Mouse (Mus musculus) CD8-positive naive resting alpha-beta T cell, adult 2 months (primary cell): ENCODE measurements around the gene Epas1.

Experiments used
- DNase-seq, 2 experiments: peaks; one replicate each; pipeline ENCODE4 v3.0.0; 2022; ENCODE audit warnings: low read depth in 2 of 2, low spot score in 2 of 2

The Epas1 gene

DNA sequence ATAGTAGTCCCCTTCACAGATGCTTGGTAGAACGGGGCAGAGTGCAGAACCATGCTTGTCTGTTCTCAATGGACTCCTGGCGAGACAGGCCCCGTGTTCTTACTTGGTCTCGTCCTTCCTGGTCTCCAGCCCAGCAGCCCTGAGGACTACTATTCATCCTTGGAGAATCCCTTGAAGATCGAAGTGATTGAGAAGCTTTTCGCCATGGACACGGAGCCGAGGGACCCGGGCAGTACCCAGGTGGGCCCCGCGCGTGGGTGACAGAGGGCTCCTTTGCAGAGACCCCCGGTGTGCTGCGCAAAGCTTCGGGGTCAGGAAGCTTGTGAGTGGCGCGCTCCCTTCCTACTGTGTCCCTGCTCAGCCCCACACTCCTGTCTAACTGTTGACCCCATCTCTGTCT lies 72.9 kb downstream of the Epas1 start:
- no peak for DNase-seq

DNA sequence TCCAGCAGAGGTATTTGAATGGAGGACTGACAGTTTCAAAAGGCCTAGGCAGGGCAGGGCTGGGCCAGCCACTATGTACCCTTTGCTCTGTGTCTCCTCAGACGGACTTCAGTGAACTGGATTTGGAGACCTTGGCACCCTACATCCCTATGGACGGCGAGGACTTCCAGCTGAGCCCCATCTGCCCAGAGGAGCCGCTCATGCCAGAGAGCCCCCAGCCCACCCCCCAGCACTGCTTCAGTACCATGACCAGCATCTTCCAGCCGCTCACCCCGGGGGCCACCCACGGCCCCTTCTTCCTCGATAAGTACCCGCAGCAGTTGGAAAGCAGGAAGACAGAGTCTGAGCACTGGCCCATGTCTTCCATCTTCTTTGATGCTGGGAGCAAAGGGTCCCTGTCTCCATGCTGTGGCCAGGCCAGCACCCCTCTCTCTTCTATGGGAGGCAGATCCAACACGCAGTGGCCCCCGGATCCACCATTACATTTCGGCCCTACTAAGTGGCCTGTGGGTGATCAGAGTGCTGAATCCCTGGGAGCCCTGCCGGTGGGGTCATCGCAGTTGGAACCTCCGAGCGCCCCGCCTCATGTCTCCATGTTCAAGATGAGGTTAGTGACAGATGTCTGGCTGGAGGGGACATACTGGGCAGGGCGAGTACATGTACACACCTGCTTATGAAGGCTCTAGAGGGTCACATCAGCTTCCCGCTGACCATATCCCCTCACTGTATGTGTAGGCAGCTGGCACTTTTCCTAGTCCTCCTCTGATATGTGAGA lies 74.1 kb downstream of the Epas1 start:
- no peak for DNase-seq

DNA sequence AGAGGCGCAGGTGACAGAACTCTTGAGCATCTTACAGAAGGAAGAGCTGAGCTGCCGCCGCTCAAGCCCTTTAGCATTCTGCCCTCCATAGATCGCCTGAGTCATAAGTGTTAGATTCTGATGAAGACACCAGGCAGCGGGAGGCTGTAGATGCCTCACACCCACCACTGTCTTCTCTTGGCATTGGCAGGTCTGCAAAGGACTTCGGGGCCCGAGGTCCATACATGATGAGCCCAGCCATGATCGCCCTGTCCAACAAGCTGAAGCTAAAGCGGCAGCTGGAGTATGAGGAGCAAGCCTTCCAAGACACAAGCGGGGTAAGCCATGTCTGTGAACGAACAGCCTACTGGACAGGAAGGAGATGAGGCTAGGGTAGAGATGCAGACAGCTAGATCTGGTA lies 75.0 kb downstream of the Epas1 start:
- no peak for DNase-seq

- no peak for DNase-seq
These were observed 76.1 kb downstream of the Epas1 start for GRCm38 (mm10) chr17:86829383-86830175.

- DNase-seq = no peak
These were observed 77.4 kb downstream of the Epas1 start for GRCm38 (mm10) chr17:86830893-86831292.

- DNase-seq = peak; percentile 8 to 33
These were observed 79.2 kb downstream of the Epas1 start for GRCm38 (mm10) chr17:86832562-86833327.

DNA sequence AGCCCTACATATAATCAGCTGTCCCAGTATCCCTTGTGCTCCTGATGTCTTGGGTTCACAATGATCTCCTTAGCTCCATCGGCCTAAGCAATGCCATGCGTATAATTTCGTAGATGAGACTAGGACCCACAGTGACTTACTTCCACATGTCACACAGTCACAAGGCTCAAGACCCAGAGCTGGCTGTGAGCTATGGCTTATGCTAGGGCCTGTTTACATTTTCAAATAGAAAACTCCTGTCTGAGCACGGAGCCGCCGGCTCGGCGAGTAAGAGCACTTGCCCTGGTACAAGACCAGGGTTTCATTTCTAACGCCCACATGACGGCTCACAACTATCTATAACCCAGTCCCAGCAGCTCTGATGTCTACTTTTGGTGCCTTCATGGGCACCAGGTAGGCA lies 80.4 kb downstream of the Epas1 start:
- DNase-seq = no peak

DNA sequence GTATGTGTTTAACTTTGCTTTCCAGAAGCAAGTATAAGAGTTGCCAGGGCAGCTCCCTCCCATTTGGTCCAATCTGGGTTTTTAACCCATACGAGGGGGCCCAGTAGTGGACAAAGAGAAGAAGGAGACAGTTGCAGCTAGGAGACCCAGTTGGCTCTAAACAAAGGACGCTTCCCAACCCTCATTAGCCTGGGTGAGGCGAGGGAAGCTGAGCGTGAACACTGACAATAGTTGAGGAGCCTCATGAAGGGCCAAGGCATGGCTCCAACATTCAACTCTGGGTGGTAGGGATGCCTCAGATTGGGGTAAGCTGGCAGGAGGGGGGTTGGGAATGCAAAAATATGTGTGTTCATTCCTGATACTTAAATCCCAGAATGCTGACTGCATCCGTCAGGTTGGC lies 85.8 kb downstream of the Epas1 start:
- no peak for DNase-seq

DNA sequence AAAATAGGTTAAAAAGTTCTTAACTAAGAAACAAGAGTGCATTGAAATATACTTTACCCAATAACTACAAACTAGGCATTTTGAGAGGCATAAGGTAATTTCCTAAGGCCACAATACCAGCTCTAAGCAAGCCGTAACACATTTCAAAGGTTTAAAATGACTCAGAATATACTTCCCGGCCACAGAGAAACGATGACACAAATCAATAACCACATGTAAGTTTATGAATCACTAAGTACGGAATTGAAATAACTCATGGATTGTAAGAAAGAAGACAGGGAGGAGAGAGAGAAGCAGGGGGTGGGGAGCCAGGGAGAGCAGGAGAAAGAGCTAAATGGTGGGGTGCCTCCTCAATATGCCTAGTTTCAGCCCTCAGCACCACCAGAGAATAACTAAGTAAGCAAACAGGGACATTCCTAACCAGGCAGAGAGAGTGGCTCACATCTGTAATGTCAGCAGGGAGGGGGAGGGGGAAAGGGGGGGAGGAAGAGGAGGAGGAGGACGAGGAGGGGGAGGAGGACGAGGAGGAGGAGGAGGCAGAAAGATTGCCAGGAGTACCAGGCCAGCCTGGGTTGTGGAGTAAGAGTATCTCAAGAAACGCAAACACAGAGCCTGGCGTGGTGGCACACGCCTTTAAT lies 97.3 kb downstream of the Epas1 start:
- no peak for DNase-seq

DNA sequence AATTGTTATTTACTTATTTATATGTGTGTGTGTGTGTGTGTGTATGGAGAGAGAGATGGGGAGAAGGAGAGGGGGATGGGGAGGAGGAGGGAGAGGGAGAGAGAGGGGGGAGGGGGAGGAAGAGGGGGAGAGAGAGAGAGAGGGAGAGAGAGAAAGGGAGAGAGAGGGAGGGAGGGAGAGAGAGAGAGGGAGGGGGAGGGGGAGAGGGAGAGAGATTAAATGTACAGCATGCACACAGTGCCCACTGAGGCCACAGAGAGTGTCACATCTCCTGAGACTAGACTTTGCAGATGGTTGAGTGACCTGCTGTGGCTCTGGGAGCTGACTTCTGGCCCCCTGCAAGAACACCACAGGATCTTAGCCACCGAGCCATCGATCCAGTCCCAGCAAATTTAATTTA lies 98.3 kb downstream of the Epas1 start:
- no peak for DNase-seq

GRCm38 (mm10) chr17:86852591-86853031 lies 99.1 kb downstream of the Epas1 start:
- DNase-seq = no peak

GRCm38 (mm10) chr17:86870586-86870985 lies 117.1 kb downstream of the Epas1 start:
- no peak for DNase-seq

DNA sequence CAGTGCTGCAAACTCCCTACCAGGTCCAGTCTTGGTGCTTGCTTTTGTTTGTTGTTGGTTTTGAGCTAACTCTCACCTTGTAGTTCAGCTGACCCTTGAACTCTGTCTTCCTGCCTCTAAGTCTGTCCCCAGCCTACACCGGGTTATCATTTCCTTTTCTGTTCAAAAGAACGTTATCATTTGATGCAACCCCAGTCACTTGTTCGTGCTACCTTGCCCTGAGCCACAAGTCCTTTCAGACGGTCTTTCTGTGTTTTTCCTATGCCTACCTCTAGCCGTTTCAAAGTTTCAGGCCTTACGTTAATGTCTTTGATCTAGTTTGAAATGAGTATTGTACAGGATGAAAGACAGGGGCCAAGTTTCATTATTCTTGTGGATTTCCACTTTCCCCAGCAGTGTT lies 119.1 kb downstream of the Epas1 start:
- DNase-seq = no peak

DNA sequence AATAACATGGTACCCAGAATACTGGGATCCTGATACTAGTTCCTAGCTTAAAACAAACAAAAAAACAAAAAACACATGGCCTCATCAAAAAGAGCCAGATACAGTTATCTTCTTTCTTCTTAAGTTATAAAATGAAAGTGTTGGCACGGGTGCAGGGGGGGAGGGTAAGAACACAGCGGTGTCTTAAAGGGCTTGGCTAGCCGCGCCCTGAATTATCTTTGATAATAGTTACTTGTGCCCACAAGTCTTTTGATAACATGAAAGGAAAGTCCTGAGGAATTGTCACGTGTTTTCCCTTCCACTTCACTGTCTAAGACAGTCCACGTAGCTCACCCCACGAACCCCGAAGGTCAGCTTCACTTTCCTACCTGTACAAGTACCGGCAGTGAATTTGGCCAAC lies 123.4 kb downstream of the Epas1 start:
- DNase-seq = no peak

GRCm38 (mm10) chr17:86877747-86878146 lies 124.2 kb downstream of the Epas1 start:
- no peak for DNase-seq

DNA sequence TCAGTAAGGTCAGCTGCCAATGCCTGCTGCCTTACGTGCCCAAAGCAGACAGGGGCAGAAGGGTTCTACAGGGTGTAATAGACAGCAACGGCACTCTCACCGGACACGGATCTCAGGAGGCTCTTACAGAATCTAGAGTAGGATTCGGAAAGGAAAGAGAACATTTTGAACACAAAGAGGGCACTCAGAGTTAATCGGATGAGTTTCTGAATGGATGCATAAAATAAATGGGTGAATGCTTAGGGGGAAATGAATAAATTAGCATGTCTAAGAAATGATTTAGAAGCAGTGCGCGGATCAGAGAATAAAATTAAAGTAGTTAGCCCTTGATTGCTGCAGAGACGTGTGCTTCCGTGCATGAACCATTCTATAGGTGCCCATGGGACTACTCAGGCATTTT lies 126.6 kb downstream of the Epas1 start:
- no peak for DNase-seq

DNA sequence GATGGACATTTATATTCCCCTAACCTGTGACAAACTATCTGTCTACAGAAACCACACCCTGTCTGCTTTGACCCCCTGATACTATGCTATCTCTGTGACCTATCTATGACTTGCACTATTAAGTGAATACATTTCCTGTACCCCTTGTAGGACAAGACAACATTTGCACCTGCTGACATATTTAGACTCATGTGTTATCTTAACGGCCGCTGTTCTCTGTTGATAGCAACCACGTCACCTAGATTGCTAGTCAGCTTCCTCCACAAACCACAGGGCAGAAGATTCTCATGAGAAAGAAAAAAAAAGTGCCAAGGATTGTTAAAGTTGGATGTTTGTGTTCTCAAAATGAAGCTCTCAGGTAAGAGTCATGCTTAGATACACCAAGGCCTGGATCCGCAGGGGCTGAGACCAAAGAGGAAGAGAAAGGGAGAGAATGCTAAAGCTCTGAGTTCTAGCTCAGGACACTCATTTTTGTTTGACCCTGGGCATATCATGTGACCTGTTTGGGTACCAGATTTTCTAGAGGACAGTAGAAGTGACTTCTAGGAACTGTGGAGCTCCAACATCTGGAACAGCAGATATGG lies 127.1 kb downstream of the Epas1 start:
- DNase-seq = no peak
